Mouse (Mus musculus): ENCODE measurements around the gene Uck2. TPM values are rescaled to one million over a fixed set of nuclear protein-coding genes. Genes with fewer than 3 reads are reported as not detected.

Gene Uck2
- polyA plus RNA-seq, 1 experiment from 2014 or later: 93.7 TPM

- no peak overlapping the region for H3K27ac ChIP-seq
- H3K4me3 ChIP-seq: no peak overlapping the region
- ATAC-seq (ENCODE audit: low FRiP score, low read depth): no peak
- 0 out of 2 replicates have a peak, but pooled peaks cover 3% of the 10 kb centered on the region for H3K36me3 ChIP-seq
- 38% methylated on average over 3 of the region's 3 CpGs for WGBS
- no peaks in the 10 kb centered on the region for H3K9me3 ChIP-seq
- peak overlapping the region; percentile 78 for H3K4me2 ChIP-seq (replicated peaks)
- H3K4me1 ChIP-seq: peaks cover 14% of the 10 kb centered on the region
- H3K27me3 ChIP-seq (replicated peaks): no peaks in the 10 kb centered on the region
- H3K9ac ChIP-seq: no peak overlapping the region
Observed at GRCm38 (mm10) chr1:167282112-167282511, 3.0 kb downstream of the Uck2 start.

- WGBS: 91% methylated on average over 10 of the region's 10 CpGs
- Histone ChIP-seq H3K4me3 (no peak overlapping the region), H3K27me3 (replicated peaks) (no peaks in the 10 kb centered on the region), H3K9me3 (no peaks in the 10 kb centered on the region), H3K4me2 (replicated peaks) (no peak overlapping the region), H3K4me1 (peaks cover 14% of the 10 kb centered on the region), H3K9ac (no peak overlapping the region), H3K27ac (no peak overlapping the region), H3K36me3 (peaks cover 3% of the 10 kb centered on the region; the same call in 1 of the 2 replicates)
- ATAC-seq (ENCODE audit: low FRiP score, low read depth): no peak
Observed at GRCm38 (mm10) chr1:167280061-167280460, 5.1 kb downstream of the Uck2 start.

GRCm38 (mm10) chr1:167279160-167279715 is 5.9 kb downstream of the Uck2 start:
- Histone ChIP-seq H3K27me3 (replicated peaks) (no peaks in the 10 kb centered on the region), H3K4me2 (replicated peaks) (no peak overlapping the region), H3K4me3 (no peak overlapping the region), H3K9me3 (no peaks in the 10 kb centered on the region), H3K9ac (no peak overlapping the region), H3K27ac (no peak overlapping the region), H3K36me3 (peaks cover 3% of the 10 kb centered on the region; the same call in 1 of the 2 replicates), H3K4me1 (peaks cover 14% of the 10 kb centered on the region)
- whole genome bisulfite sequencing: 78% methylated on average over 13 of the region's 13 CpGs
- no peak for ATAC-seq (ENCODE audit: low FRiP score, low read depth)

- Histone ChIP-seq H3K9ac (no peak overlapping the region), H3K9me3 (no peaks in the 10 kb centered on the region), H3K4me1 (peaks cover 22% of the 10 kb centered on the region), H3K4me2 (replicated peaks) (no peak overlapping the region), H3K4me3 (no peak overlapping the region), H3K27me3 (replicated peaks) (no peaks in the 10 kb centered on the region), H3K27ac (no peak overlapping the region), H3K36me3 (peaks cover 3% of the 10 kb centered on the region; the same call in 1 of the 2 replicates)
- ATAC-seq (ENCODE audit: low FRiP score, low read depth): no peak
- 79% methylated on average over 6 of the region's 6 CpGs for WGBS
Observed at GRCm38 (mm10) chr1:167278395-167278794, 6.7 kb downstream of the Uck2 start.

GRCm38 (mm10) chr1:167274646-167275390 is 10.3 kb downstream of the Uck2 start:
- no peak overlapping the region for H3K4me3 ChIP-seq
- H3K27me3 ChIP-seq (replicated peaks): no peaks in the 10 kb centered on the region
- H3K27ac ChIP-seq: no peak overlapping the region
- no peak for ATAC-seq (ENCODE audit: low FRiP score, low read depth)
- H3K4me2 ChIP-seq (replicated peaks): no peak overlapping the region
- peaks cover 3% of the 10 kb centered on the region; the same call in 1 of the 2 replicates for H3K36me3 ChIP-seq
- peaks cover 34% of the 10 kb centered on the region for H3K4me1 ChIP-seq
- WGBS: 83% methylated on average over 12 of the region's 12 CpGs
- no peaks in the 10 kb centered on the region for H3K9me3 ChIP-seq
- H3K9ac ChIP-seq: no peak overlapping the region

- WGBS: 63% methylated on average over 14 of the region's 14 CpGs
- ATAC-seq (ENCODE audit: low FRiP score, low read depth): no peak
- no peak overlapping the region for H3K4me3 ChIP-seq
Observed at GRCm38 (mm10) chr1:167273380-167274163, 11.5 kb downstream of the Uck2 start.

GRCm38 (mm10) chr1:167271841-167272240 is 13.3 kb downstream of the Uck2 start:
- no peak overlapping the region for H3K27ac ChIP-seq
- H3K4me2 ChIP-seq (replicated peaks): no peak overlapping the region
- H3K4me1 ChIP-seq: peaks cover 45% of the 10 kb centered on the region
- 46% methylated on average over 8 of the region's 8 CpGs for WGBS
- H3K36me3 ChIP-seq: no peaks in the 10 kb centered on the region; the same call in 1 of the 2 replicates
- H3K4me3 ChIP-seq: no peak overlapping the region
- no peaks in the 10 kb centered on the region for H3K9me3 ChIP-seq
- no peak for ATAC-seq (ENCODE audit: low FRiP score, low read depth)
- no peaks in the 10 kb centered on the region for H3K27me3 ChIP-seq (replicated peaks)
- no peak overlapping the region for H3K9ac ChIP-seq

More at GRCm38 (mm10) chr1:167273380-167274163, 11.5 kb downstream of the Uck2 start:
- no peaks in the 10 kb centered on the region; the same call in 1 of the 2 replicates for H3K36me3 ChIP-seq
- H3K4me2 ChIP-seq (replicated peaks): no peak overlapping the region
- H3K4me1 ChIP-seq: peaks cover 45% of the 10 kb centered on the region
- H3K9me3 ChIP-seq: no peaks in the 10 kb centered on the region
- no peaks in the 10 kb centered on the region for H3K27me3 ChIP-seq (replicated peaks)
- no peak overlapping the region for H3K27ac ChIP-seq
- no peak overlapping the region for H3K9ac ChIP-seq

- H3K9ac ChIP-seq: no peak overlapping the region
- H3K27me3 ChIP-seq (replicated peaks): no peaks in the 10 kb centered on the region
- H3K4me3 ChIP-seq: no peak overlapping the region
- peaks cover 45% of the 10 kb centered on the region for H3K4me1 ChIP-seq
- H3K9me3 ChIP-seq: no peaks in the 10 kb centered on the region
- H3K4me2 ChIP-seq (replicated peaks): peak overlapping the region; percentile 52
- 32% methylated on average over 4 of the region's 4 CpGs for WGBS
- H3K27ac ChIP-seq: no peak overlapping the region
- ATAC-seq (ENCODE audit: low FRiP score, low read depth): no peak
- no peaks in the 10 kb centered on the region; the same call in 1 of the 2 replicates for H3K36me3 ChIP-seq
Observed at GRCm38 (mm10) chr1:167271304-167271703, 13.8 kb downstream of the Uck2 start.

GRCm38 (mm10) chr1:167270342-167271111 is 14.6 kb downstream of the Uck2 start:
- peak; percentile 23 for ATAC-seq (ENCODE audit: low FRiP score, low read depth)
- Histone ChIP-seq H3K36me3 (no peaks in the 10 kb centered on the region; the same call in 1 of the 2 replicates), H3K27me3 (replicated peaks) (no peaks in the 10 kb centered on the region), H3K9ac (peak overlapping the region; percentile 38; the same call in 1 of the 2 replicates), H3K27ac (no peak overlapping the region), H3K4me1 (peaks cover 45% of the 10 kb centered on the region), H3K4me3 (no peak overlapping the region), H3K4me2 (replicated peaks) (peak overlapping the region; percentile 52), H3K9me3 (no peaks in the 10 kb centered on the region)
- 9% methylated on average over 19 of the region's 19 CpGs for WGBS

- peak overlapping the region; percentile 52 for H3K4me2 ChIP-seq (replicated peaks)
- no peak overlapping the region for H3K4me3 ChIP-seq
- H3K9me3 ChIP-seq: no peaks in the 10 kb centered on the region
- ATAC-seq (ENCODE audit: low FRiP score, low read depth): peak; percentile 34
- H3K9ac ChIP-seq: no peak overlapping the region
- H3K36me3 ChIP-seq: peaks cover 3% of the 10 kb centered on the region; the same call in 1 of the 2 replicates
- H3K27me3 ChIP-seq (replicated peaks): no peaks in the 10 kb centered on the region
- H3K27ac ChIP-seq: no peak overlapping the region
- H3K4me1 ChIP-seq: peaks cover 45% of the 10 kb centered on the region
- 31% methylated on average over 6 of the region's 6 CpGs for WGBS
Observed at GRCm38 (mm10) chr1:167269856-167270270, 15.3 kb downstream of the Uck2 start.

GRCm38 (mm10) chr1:167269350-167269811 is 15.7 kb downstream of the Uck2 start:
- H3K4me1 ChIP-seq: peaks cover 45% of the 10 kb centered on the region
- no peak overlapping the region for H3K4me3 ChIP-seq
- no peaks in the 10 kb centered on the region for H3K27me3 ChIP-seq (replicated peaks)
- ATAC-seq (ENCODE audit: low FRiP score, low read depth): no peak
- 0 out of 2 replicates have a peak, but pooled peaks cover 3% of the 10 kb centered on the region for H3K36me3 ChIP-seq
- peak overlapping the region; percentile 52; the same call in 1 of the 2 replicates for H3K4me2 ChIP-seq (replicated peaks)
- H3K9ac ChIP-seq: no peak overlapping the region
- WGBS: 39% methylated on average over 14 of the region's 14 CpGs
- H3K9me3 ChIP-seq: no peaks in the 10 kb centered on the region
- H3K27ac ChIP-seq: no peak overlapping the region

Measured in neural tube, embryonic 12.5 days (tissue).